Mouse (Mus musculus) midbrain, embryonic 11.5 days (tissue): ENCODE measurements around the gene Umad1. TPM values are rescaled to one million over a fixed set of nuclear protein-coding genes. Genes with fewer than 3 reads are reported as not detected.

ENCODE experiments used
- ATAC-seq: fragments of 200-750 bp; cut with Nextera tagmentation; 2 replicates; pipeline ENCODE4 v1.8.0; 2017; ENCODE audit warnings: moderate TSS enrichment, moderate library complexity; ENCODE audit not compliant: low FRiP score
- DNase-seq: peaks from one replicate; pipeline ENCODE4 v3.0.0; 2015; ENCODE audit warnings: low spot score; ENCODE audit errors: missing footprints
- H3K27ac ChIP-seq: fragments of 300-500 bp; sonication (generic); 2 replicates; pipeline ENCODE4 v1.5.1; 2014; ENCODE audit warnings: low read depth, low read length
- H3K27me3 ChIP-seq: fragments of 300-500 bp; sonication (generic); 2 replicates; pipeline ENCODE4 v1.6.1; 2014; ENCODE audit warnings: mild to moderate bottlenecking, low read length, moderate library complexity, mixed read lengths; ENCODE audit not compliant: control insufficient read depth, insufficient read depth
- H3K36me3 ChIP-seq: fragments of 300-500 bp; sonication (generic); 2 replicates; pipeline ENCODE4 v1.6.1; 2014; ENCODE audit warnings: mild to moderate bottlenecking, low read length, moderate library complexity, mixed read lengths; ENCODE audit not compliant: control insufficient read depth, insufficient read depth
- H3K4me1 ChIP-seq: fragments of 300-500 bp; sonication (generic); 2 replicates; pipeline ENCODE4 v1.6.1; 2014; ENCODE audit warnings: low read length; ENCODE audit not compliant: control insufficient read depth, insufficient read depth
- H3K4me2 ChIP-seq: fragments of 300-500 bp; sonication (generic); 2 replicates; pipeline ENCODE4 v1.6.1; 2014; ENCODE audit warnings: mild to moderate bottlenecking, moderate library complexity
- H3K4me3 ChIP-seq: fragments of 300-500 bp; sonication (generic); 2 replicates; pipeline ENCODE4 v1.5.1; 2014; ENCODE audit warnings: low read depth, low read length
- H3K9ac ChIP-seq: fragments of 300-500 bp; sonication (generic); 2 replicates; pipeline ENCODE4 v1.6.1; 2014; ENCODE audit warnings: low read length
- H3K9me3 ChIP-seq: fragments of 300-500 bp; sonication (generic); 2 replicates; pipeline ENCODE4 v1.6.1; 2016; ENCODE audit warnings: low read length; ENCODE audit not compliant: control insufficient read depth
- WGBS: fragments of 180-500 bp; shearing (Covaris S2); extraction: QIAGEN DNeasy Blood & Tissue Kit; methylation state at CpG from one replicate; pipeline ENCODE4 v1.1.7; 2014; 5-methylcytosine and 5-hydroxymethylcytosine counted together
- polyA plus RNA-seq: library from polyadenylated mRNA; unstranded; fragments of >200 nt; fragmentation: Nextera tagmentation; extraction: Ambion mirVana; gene quantifications from 2 replicates; pipeline ENCODE4 v1.2.1, GENCODE M21; 2014

The Umad1 gene
- polyA plus RNA-seq, 1 experiment from 2014 or later: 28.5 TPM

DNA sequence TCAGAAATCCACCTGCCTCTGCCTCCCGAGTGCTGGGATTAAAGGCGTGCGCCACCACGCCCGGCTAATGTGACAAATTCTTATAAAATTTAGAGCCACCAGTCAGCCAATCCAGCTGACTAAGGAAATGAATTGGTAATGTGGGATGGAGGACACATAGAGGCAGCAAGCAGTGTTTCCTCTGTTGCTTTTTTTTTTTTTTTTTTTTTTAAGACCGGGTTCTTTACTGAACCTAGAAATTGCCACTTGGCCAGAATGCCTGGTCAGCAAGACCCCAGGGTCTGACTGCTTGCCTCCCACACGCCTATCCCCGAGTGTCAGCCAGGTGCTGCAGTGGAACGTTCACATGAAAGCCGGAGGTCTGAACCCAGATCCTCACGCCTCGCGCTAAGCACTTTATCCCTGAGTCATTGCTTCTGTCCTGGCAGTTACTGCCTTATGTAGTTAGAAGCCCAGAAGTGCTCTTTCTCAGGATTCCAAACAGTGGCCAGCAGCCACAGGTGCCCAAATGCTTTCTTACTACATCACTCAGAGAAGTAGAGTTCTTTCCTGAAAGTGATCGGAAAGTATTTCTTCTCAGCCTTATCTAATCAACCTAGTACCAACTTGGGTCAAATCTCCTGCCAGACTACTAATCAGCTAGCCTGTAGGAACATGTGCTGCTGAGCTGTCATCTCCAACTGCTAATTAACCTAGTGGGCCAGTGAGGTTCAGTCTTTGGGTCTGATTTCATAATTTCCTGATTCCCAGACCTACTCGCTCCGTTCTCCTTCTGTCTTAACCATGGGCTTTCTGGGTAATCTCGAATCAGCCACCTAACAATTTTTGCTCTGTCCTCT lies 225.6 kb downstream of the Umad1 start:
- no peak overlapping the region for H3K4me3 ChIP-seq
- no peak for ATAC-seq
- WGBS: 97% methylated on average over 17 of the region's 17 CpGs

DNA sequence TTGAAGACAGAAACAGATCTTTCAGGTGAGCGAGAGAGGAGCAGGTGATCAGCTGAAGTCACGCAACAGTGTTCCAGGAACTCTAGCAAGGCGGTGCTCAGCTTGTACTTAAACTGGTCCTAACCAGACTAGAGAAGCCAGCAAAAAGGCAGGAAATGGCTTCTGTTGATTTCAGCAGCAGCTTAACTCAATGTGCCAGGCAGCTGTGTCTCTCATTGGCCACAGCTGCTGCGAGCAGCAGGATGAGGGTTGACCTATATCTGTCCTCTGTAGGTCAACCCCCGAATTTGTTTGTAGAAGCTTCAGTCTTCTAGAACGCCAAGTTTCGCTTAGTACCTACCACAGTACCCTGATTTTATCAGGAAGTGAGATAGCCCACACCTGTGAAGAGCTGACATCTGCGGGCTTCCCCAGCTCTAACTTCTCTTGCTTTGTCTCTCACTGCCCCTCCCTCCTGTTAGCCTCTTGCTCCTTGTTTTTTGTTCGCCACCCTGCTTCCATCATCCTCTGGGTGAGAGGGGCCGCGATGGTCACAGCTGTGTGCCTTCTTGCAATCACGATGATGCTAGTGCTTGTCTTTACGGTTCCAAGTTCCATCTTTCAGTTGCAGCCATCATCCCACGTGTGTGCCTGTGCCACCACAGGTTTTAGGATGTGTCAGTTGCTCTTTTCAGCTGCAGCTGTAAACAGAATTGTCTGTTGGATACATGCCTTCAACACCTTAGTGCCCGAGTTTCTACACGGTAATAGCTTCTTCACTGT lies 226.5 kb downstream of the Umad1 start:
- Histone ChIP-seq H3K4me2 (no peak overlapping the region), H3K4me1 (peaks cover 7% of the 10 kb centered on the region), H3K4me3 (no peak overlapping the region), H3K27me3 (no peaks in the 10 kb centered on the region), H3K9me3 (no peaks in the 10 kb centered on the region), H3K27ac (no peak overlapping the region), H3K36me3 (no peaks in the 10 kb centered on the region), H3K9ac (no peak overlapping the region)
- DNase-seq (peak; percentile 64), ATAC-seq (no peak)
- WGBS: 87% methylated on average over 16 of the region's 16 CpGs

More for the DNA sequence above, 225.6 kb downstream of the Umad1 start:
- Histone ChIP-seq H3K36me3 (no peaks in the 10 kb centered on the region), H3K9me3 (no peaks in the 10 kb centered on the region), H3K27ac (no peak overlapping the region), H3K9ac (no peak overlapping the region), H3K4me2 (no peak overlapping the region), H3K4me1 (peaks cover 7% of the 10 kb centered on the region), H3K27me3 (no peaks in the 10 kb centered on the region)
- peak; percentile 72 for DNase-seq

DNA sequence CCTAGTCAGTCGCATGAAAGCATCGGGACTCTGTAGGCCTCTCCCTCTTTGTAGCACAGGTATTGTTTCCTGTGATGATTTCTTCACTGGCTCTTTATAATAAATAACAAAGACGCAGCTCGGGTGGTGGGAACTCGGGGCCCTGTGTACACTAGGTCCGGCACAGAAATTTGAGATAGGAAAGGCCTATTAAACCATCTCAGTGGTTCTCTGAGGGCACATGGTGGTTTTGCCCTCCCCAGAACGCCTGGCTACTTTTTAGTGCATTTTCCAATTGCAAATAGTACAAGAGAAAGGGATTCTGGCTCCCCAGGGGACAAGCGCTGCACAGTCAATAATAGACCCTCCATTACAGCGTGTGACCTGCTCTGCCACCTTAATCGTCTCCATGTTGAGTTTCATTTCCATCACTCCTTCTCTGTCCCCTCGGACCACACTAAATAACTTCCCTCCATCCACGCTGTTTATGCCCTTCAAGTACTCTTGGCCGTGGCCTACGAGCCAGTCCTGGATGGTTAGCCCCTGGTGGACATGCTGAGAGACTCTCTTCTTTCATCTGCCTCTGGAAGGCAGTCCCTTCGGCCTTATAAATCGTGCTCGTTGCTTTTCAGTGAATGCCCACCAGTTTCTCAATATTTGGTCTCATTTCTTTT lies 227.4 kb downstream of the Umad1 start:
- Histone ChIP-seq H3K36me3 (no peaks in the 10 kb centered on the region), H3K27ac (no peak overlapping the region), H3K9ac (no peak overlapping the region), H3K9me3 (no peaks in the 10 kb centered on the region), H3K4me2 (no peak overlapping the region), H3K4me1 (peaks cover 7% of the 10 kb centered on the region), H3K4me3 (no peak overlapping the region), H3K27me3 (no peaks in the 10 kb centered on the region)
- DNase-seq (peak; percentile 84), ATAC-seq (no peak; the same call in 1 of the 2 replicates)
- WGBS: 80% methylated on average over 17 of the region's 17 CpGs

DNA sequence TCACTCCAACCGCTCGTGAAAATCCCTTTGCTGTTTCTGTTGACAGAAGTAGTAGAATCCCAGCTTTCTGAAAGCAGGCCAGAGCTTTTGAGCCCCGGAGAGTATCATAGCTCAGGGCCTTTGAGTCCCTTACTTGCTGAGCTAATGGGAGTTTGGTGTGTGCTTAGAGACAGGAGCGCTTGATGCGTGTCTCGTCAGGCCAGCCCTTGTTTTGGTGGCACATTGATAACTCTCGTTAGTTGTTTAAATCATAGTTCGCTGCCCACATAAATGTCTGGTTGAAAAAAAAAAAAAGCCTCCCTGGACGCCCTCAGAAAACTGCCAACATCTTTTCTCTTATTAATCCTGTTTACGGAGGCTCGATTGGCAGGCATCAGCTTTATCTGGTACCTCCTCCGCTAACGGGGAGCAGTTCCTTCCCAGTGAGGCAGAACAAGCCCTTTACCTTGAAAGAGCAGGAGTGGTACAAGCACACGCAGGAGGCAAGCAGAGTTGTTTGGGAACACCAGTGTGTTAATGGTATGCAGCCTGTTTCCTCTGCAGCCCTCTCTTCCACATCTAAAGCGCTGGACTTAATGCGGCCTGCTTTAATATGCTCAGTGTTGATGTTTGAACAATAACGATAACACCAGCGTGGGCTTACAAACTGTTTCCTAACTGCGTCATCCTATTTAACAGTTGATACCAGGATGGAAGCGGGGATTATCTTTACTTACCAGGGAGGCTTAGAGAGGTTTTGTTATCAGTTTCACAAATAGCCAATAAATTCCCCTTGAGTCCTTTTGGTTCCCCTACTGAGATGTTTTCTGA lies 228.2 kb downstream of the Umad1 start:
- ATAC-seq (peak; percentile 47; the same call in 1 of the 2 replicates), DNase-seq (peak; percentile 86)
- Histone ChIP-seq H3K27me3 (no peaks in the 10 kb centered on the region), H3K27ac (no peak overlapping the region), H3K9ac (no peak overlapping the region), H3K36me3 (no peaks in the 10 kb centered on the region), H3K4me3 (no peak overlapping the region), H3K4me1 (peaks cover 7% of the 10 kb centered on the region), H3K4me2 (0 out of 2 replicates have a peak overlapping the region, but pooled peaks have one; percentile 1), H3K9me3 (no peaks in the 10 kb centered on the region)
- WGBS: 42% methylated on average over 20 of the region's 20 CpGs

DNA sequence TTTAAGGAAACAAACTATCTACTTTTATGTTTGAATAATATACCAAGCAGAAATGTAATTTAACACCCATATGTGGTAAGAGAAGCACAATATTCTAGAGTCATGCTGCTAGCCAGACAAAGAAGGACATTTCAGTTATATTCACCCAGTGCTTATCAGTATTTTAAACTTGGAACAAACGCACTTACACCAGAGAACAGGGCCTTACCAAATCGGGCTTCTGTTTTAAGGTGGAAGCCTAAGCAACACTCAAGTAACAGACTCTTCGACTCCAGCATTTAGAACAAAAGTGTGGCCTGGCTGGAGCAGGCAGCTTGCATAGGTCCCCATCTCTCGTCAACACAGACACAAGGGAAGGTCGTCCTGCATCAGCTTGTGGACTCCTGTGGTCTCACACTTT lies 229.2 kb downstream of the Umad1 start:
- peak; percentile 82 for DNase-seq

DNA sequence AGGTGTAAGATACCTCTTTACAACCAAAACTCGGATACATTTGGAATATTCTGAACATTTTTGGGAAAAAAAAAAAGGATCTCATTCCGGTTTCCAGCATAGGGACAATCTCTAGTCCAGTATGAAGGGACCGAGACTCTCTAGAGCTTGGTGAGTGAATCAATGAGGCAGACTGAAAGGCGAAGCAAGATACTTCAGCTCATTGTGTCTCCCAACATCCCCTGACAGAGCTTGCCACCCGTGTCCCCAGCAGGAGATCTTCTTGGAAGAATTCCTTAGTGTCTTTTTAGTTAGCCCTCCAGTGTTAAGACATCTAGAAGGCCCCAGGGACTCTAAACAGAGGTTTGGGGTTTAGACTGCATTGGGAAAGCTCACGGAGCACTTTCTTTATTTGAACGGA lies 230.2 kb downstream of the Umad1 start:
- no peak overlapping the region for H3K9ac ChIP-seq
- WGBS: 69% methylated on average over 7 of the region's 7 CpGs
- no peak overlapping the region for H3K4me2 ChIP-seq
- H3K36me3 ChIP-seq: no peaks in the 10 kb centered on the region
- no peaks in the 10 kb centered on the region for H3K9me3 ChIP-seq
- H3K4me1 ChIP-seq: peaks cover 7% of the 10 kb centered on the region
- peak; percentile 73 for DNase-seq
- no peak for ATAC-seq
- H3K4me3 ChIP-seq: no peak overlapping the region
- H3K27me3 ChIP-seq: no peaks in the 10 kb centered on the region
- no peak overlapping the region for H3K27ac ChIP-seq

More for the DNA sequence above, 229.2 kb downstream of the Umad1 start:
- Histone ChIP-seq H3K9me3 (no peaks in the 10 kb centered on the region), H3K4me1 (peaks cover 7% of the 10 kb centered on the region), H3K4me3 (no peak overlapping the region), H3K4me2 (no peak overlapping the region), H3K36me3 (no peaks in the 10 kb centered on the region), H3K27me3 (no peaks in the 10 kb centered on the region), H3K27ac (no peak overlapping the region), H3K9ac (no peak overlapping the region)
- no peak for ATAC-seq
- 65% methylated on average over 5 of the region's 5 CpGs for WGBS

DNA sequence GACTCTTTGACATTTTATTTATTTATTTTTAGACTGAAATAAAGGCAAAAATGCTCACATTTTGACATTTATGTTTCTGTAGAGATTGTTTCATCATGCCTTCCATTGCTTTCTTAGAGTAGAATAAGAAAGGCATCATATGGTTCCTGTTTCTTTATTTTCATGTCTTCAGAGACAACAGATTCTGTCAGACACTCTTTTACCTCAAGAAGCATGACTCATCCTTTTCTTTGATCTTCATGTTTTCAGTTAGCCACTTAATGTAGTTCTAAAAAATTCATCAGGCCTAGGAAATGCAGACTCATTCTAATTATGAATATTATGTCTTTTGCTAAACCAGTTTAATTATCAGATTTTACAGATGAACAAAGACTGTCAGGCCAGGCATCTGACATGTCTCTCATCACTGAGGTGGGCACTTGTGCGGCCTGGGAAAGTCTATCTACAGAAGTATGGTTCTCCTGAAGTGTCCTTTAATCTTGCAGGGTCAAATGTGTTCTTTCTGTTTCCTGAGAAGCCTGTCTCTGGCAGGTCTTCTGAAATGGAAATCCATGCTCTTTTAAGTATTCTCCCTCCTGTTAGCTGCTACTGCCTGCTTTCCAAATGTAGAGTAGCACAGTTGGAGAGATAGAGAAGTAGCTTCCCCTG lies 231.0 kb downstream of the Umad1 start:
- no peak overlapping the region for H3K4me3 ChIP-seq
- peaks cover 7% of the 10 kb centered on the region for H3K4me1 ChIP-seq
- no peak overlapping the region for H3K4me2 ChIP-seq
- H3K27me3 ChIP-seq: no peaks in the 10 kb centered on the region
- H3K9me3 ChIP-seq: no peaks in the 10 kb centered on the region
- no peak overlapping the region for H3K9ac ChIP-seq
- no peak for ATAC-seq
- peak; percentile 80 for DNase-seq
- no peaks in the 10 kb centered on the region for H3K36me3 ChIP-seq
- WGBS: 94% methylated on average over 1 of the region's 1 CpGs
- no peak overlapping the region for H3K27ac ChIP-seq

DNA sequence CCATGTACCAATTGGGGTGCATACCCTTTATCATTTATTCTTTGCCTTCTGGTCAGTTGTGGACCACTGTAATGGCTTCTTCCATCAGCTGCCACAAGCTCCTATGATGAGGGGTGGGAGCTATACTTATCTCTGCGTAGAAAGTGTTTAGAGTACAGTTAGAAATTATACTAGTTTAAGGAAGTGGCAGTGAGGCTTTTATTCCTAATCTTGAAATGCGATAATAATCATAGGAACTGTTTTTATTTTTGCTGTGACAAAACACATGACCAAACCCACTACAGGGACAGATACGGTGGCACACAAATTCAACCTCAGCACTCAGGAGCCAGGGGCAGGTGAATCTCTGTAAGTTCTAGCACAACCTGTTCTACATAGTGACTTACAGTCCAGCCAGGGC lies 233.2 kb downstream of the Umad1 start:
- no peak overlapping the region for H3K4me3 ChIP-seq
- H3K9ac ChIP-seq: no peak overlapping the region
- H3K4me2 ChIP-seq: no peak overlapping the region
- 91% methylated on average over 3 of the region's 3 CpGs for WGBS
- no peaks in the 10 kb centered on the region for H3K27me3 ChIP-seq
- ATAC-seq (no peak), DNase-seq (no peak)
- no peak overlapping the region for H3K27ac ChIP-seq
- H3K36me3 ChIP-seq: no peaks in the 10 kb centered on the region
- no peaks in the 10 kb centered on the region for H3K9me3 ChIP-seq
- H3K4me1 ChIP-seq: peaks cover 5% of the 10 kb centered on the region
